Mouse (Mus musculus) testis, postnatal 10 days (tissue): ENCODE results near the gene Spice1.
A peak's percentile ranks its signal among the peaks of the same experiment; 100 is the strongest.

Experiments used
- DNase-seq: peaks from one replicate; pipeline ENCODE4 v3.0.0; 2021; ENCODE audit warnings: low spot score

Spice1 gene

GRCm38 (mm10) chr16:44375459-44375858, 28.5 kb downstream of the Spice1 start:
- DNase-seq = no peak

- no peak for DNase-seq
Observed at GRCm38 (mm10) chr16:44380006-44380405, 33.1 kb downstream of the Spice1 start.

GRCm38 (mm10) chr16:44381578-44381977, 34.7 kb downstream of the Spice1 start:
- DNase-seq = no peak

- no peak for DNase-seq
Observed at GRCm38 (mm10) chr16:44383549-44383948, 36.6 kb downstream of the Spice1 start.

- DNase-seq = no peak
Observed at GRCm38 (mm10) chr16:44384251-44384650, 37.3 kb downstream of the Spice1 start.

GRCm38 (mm10) chr16:44391877-44392548, 45.1 kb downstream of the Spice1 start:
- DNase-seq = peak; percentile 64

GRCm38 (mm10) chr16:44394577-44395243, 47.8 kb downstream of the Spice1 start, which contains the start of gene Cfap44:
Gene Cfap44 (plus strand): TSS chr16:44394796.
- DNase-seq = peak; percentile 82

- no peak for DNase-seq
Observed at GRCm38 (mm10) chr16:44404933-44405332, 58.0 kb downstream of the Spice1 start.

GRCm38 (mm10) chr16:44407211-44407610, 60.3 kb downstream of the Spice1 start:
- DNase-seq = no peak

- no peak for DNase-seq
Observed at GRCm38 (mm10) chr16:44408290-44408689, 61.4 kb downstream of the Spice1 start.

GRCm38 (mm10) chr16:44410176-44410575, 63.3 kb downstream of the Spice1 start:
- no peak for DNase-seq

GRCm38 (mm10) chr16:44417596-44417995, 70.7 kb downstream of the Spice1 start:
- no peak for DNase-seq

GRCm38 (mm10) chr16:44421735-44422134, 74.8 kb downstream of the Spice1 start:
- DNase-seq = no peak

GRCm38 (mm10) chr16:44423499-44423898, 76.6 kb downstream of the Spice1 start:
- DNase-seq = peak; percentile 48

GRCm38 (mm10) chr16:44428456-44428855, 81.5 kb downstream of the Spice1 start:
- DNase-seq = no peak

GRCm38 (mm10) chr16:44430021-44430420, 83.1 kb downstream of the Spice1 start:
- DNase-seq = no peak

- DNase-seq = no peak
Observed at GRCm38 (mm10) chr16:44434931-44435330, 88.0 kb downstream of the Spice1 start.

GRCm38 (mm10) chr16:44435481-44435880, 88.6 kb downstream of the Spice1 start:
- DNase-seq = no peak
